Mouse (Mus musculus) ES-Bruce4 (cell line): ENCODE measurements around the gene Svs5. TPM values are rescaled to one million over a fixed set of nuclear protein-coding genes. Genes with fewer than 3 reads are reported as not detected.

Experiments
- H3K27ac ChIP-seq: 2 replicates; pipeline ENCODE4 v1.5.1; 2012; ENCODE audit warnings: low read length, inconsistent platforms; ENCODE audit not compliant: insufficient read depth
- H3K27me3 ChIP-seq: 2 replicates; pipeline ENCODE4 v1.6.1; 2012; ENCODE audit warnings: mild to moderate bottlenecking, low read length, inconsistent platforms; ENCODE audit not compliant: control insufficient read depth, poor library complexity, insufficient read depth, severe bottlenecking
- H3K36me3 ChIP-seq: 2 replicates; pipeline ENCODE4 v1.6.1; 2012; ENCODE audit warnings: inconsistent platforms, mild to moderate bottlenecking, low read length, moderate library complexity; ENCODE audit not compliant: control insufficient read depth, poor library complexity, insufficient read depth, severe bottlenecking
- H3K4me1 ChIP-seq: one replicate; pipeline ENCODE4 v1.8.1; 2011; ENCODE audit warnings: low read length; ENCODE audit not compliant: control insufficient read depth, insufficient read depth
- H3K4me3 ChIP-seq: 2 replicates; pipeline ENCODE4 v1.5.1; 2011; ENCODE audit warnings: low read depth, mild to moderate bottlenecking, low read length
- H3K9ac ChIP-seq: 2 replicates; pipeline ENCODE4 v1.6.1; 2012; ENCODE audit warnings: low read depth, mild to moderate bottlenecking, inconsistent platforms; ENCODE audit not compliant: poor library complexity, severe bottlenecking
- H3K9me3 ChIP-seq: replicated peaks from 2 replicates; pipeline ENCODE4 v1.6.1; 2012; ENCODE audit warnings: mild to moderate bottlenecking, low read length, inconsistent platforms; ENCODE audit not compliant: control insufficient read depth, poor library complexity, insufficient read depth, severe bottlenecking
- CTCF ChIP-seq: IDR thresholded peaks from one replicate; pipeline ENCODE4 v1.8.1; 2011; ENCODE audit warnings: low read depth, low read length
- EP300 ChIP-seq: IDR thresholded peaks from 2 replicates; pipeline ENCODE4 v1.6.1; 2011; ENCODE audit warnings: low read depth, low read length; ENCODE audit not compliant: insufficient read depth
- POLR2A ChIP-seq: IDR thresholded peaks from one replicate; pipeline ENCODE4 v1.8.1; 2011; ENCODE audit warnings: low read length; ENCODE audit not compliant: insufficient read depth
- polyA plus RNA-seq: library from polyadenylated mRNA; stranded (reverse); fragments of >200 nt; gene quantifications from 2 replicates; pipeline ENCODE4 v1.2.4, GENCODE M21; 2011; ENCODE audit warnings: low read depth; ENCODE audit not compliant: missing spikeins, insufficient read depth, insufficient read length

The Svs5 gene
- polyA plus RNA-seq, 1 experiment, result not detected

DNA sequence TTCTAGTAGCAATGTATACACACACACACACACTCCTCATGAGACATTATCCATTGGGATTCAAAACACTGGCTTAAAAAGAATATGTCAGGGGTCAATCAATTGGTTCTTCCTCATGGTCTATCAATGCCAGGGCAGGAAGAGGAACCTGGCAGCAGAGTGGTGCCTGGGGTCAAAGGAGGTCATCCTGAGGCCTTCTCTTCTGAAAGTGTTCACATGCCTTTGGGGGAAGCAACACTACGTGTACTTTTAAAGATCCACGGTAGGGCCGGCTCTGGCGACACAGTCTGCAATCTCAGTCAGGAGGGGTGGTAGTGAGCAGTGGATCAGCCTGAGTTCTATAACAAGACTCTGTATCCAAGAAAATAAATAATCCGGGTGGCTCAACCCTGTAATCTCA, 27.1 kb downstream of the Svs5 start:
- H3K36me3 ChIP-seq, result no peaks in the 10 kb centered on the region
- no peak overlapping the region for H3K9ac ChIP-seq
- TF ChIP-seq POLR2A, result no peak
- no peak for TF ChIP-seq EP300
- TF ChIP-seq CTCF, result no peak
- H3K27me3 ChIP-seq, result no peaks in the 10 kb centered on the region; the same call in 1 of the 2 replicates
- H3K9me3 ChIP-seq, result no peaks in the 10 kb centered on the region
- H3K27ac ChIP-seq, result no peak overlapping the region
- H3K4me1 ChIP-seq, result no peaks in the 10 kb centered on the region
- H3K4me3 ChIP-seq, result no peak overlapping the region

DNA sequence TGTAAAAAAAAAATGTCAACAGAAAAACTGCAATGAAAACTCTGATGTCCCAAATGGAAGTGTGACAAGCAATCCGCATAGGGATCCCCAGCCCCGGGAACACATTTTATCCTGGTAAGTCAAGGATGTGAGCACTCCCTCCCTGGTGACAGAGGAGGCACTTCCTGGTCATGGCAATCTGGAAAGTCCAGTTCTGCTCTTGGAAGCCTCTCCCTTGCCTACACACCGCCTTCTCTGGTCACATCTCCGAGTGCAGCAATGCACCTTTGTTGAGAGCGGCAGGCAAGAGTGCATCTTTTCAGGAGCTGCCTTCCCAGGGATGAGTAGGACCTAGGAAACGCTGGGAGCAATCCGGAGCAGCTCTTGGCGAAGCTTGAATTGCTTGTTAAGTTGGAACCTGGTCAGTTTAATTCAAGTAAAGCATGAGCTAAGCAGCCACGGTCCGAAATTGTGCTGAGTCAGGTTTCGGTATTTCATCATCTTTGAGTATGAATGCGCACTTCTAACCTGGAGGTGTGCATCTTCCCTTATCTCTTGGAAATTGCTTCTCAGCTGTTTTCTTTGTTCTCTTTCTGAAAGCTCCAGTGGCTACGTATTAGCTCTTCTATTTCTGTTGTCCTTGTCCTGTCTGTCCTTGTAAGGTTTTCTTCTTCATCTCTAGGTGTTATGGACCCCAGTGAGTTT, 28.6 kb downstream of the Svs5 start:
- Histone ChIP-seq H3K4me3 (no peak overlapping the region), H3K9me3 (no peaks in the 10 kb centered on the region), H3K36me3 (no peaks in the 10 kb centered on the region), H3K27ac (no peak overlapping the region), H3K4me1 (no peaks in the 10 kb centered on the region), H3K9ac (no peak overlapping the region), H3K27me3 (no peaks in the 10 kb centered on the region; the same call in 1 of the 2 replicates)
- TF ChIP-seq EP300 (no peak), POLR2A (no peak), CTCF (no peak)

DNA sequence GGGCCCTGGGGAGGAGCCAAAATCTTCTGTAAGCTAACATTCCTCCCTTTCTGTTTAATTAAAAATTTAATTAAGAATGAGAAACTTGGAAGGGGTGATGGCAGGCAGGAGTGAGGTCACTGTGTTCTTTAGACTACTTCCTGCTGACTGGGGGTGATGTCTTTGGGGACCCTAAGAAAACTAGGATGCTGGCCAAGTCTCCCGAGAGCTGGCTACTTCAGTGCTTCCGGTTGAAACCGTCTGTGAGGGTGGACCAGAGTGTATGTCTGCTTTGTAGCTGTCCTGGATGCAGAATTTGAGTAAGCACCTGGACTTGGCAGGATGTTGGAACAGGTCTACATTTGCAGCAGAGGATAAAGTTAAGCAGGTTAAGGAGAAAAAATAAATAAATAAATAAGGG, 34.4 kb downstream of the Svs5 start:
- Histone ChIP-seq H3K27ac (no peak overlapping the region), H3K4me1 (no peaks in the 10 kb centered on the region), H3K9ac (no peak overlapping the region), H3K36me3 (no peaks in the 10 kb centered on the region), H3K4me3 (no peak overlapping the region), H3K9me3 (no peaks in the 10 kb centered on the region), H3K27me3 (no peaks in the 10 kb centered on the region)
- no peak for TF ChIP-seq POLR2A
- TF ChIP-seq CTCF, result no peak
- TF ChIP-seq EP300, result no peak

DNA sequence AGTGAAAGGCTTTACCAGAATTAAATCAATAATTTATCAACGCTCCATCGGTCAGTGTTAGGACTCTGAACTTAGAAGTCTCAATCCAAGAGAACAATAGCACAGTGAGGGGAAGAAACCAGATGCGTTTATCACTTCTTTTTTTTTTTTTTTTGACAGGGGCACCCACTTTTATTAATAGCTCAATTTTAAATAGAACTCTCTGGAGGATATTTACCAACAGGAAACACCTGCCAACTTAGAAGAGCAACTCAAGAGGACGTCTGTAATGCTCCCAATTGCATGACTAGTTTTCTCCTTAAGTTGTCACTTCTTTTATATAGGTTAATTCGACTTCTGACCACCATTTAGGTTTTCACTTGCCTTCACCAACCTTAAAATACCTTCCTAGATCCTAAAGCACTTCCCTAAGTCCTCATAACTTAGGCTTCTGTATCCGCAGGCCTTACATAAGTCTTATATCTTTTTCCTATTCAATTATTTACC, 36.1 kb downstream of the Svs5 start:
- Histone ChIP-seq H3K36me3 (no peaks in the 10 kb centered on the region), H3K27me3 (no peaks in the 10 kb centered on the region), H3K9ac (no peak overlapping the region)

DNA sequence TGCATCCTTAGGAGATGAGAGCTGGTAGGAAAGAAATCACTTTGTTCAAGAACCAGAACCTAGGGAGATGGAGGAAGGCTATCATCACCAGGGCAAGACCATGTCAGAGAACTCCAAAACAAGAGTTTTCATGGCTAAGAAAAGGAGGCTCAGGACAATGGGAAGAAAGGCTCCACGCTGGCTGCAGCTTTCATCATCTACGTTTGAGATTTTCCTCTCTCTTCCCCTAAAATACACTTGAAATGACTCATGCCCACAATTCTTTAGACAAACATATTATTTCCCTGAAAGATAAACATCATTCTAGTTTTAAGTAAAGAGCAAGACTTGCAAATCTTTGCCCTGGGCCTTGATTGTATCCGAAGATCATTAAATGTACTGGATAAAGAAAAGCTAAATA, 38.8 kb downstream of the Svs5 start:
- H3K9me3 ChIP-seq, result no peaks in the 10 kb centered on the region
- TF ChIP-seq CTCF (no peak), POLR2A (no peak), EP300 (no peak)
- no peaks in the 10 kb centered on the region for H3K27me3 ChIP-seq
- no peaks in the 10 kb centered on the region for H3K36me3 ChIP-seq
- H3K4me3 ChIP-seq, result no peak overlapping the region
- no peaks in the 10 kb centered on the region for H3K4me1 ChIP-seq
- H3K27ac ChIP-seq, result no peak overlapping the region
- H3K9ac ChIP-seq, result no peak overlapping the region

More for the DNA sequence above, 36.1 kb downstream of the Svs5 start:
- no peaks in the 10 kb centered on the region for H3K4me1 ChIP-seq
- no peak overlapping the region for H3K27ac ChIP-seq
- H3K4me3 ChIP-seq, result no peak overlapping the region
- no peaks in the 10 kb centered on the region for H3K9me3 ChIP-seq
- TF ChIP-seq POLR2A (no peak), EP300 (no peak), CTCF (no peak)

DNA sequence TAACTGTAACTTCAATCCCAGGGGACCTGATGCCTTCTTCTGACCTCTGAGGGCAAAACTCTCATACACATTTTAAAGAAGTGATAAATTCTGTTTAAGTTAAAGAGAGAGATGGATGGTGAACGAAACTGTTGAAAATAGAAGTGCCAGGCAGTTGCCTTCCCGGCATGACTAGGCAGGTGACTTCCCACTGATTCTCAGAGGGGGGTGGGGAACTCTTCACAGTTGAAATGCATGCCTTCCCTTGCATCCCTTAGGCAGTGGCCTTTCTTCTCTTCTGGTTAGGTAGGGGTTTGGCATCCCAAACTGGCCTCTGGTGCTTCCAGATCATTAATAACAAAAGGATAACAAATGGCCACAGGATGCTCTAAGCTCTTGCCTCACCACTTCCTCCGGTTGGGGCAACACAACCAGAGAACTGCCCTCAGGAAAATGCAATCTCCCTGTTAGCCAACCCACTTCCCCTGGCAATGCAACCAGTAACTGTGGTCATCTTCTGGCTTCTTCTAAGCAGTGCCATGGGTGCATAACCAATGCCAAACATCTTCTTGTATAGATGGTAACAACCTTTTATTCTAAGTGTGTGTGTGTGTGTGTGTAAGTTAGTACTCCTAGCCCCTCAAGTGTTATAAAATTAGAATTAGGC, 40.0 kb downstream of the Svs5 start:
- no peaks in the 10 kb centered on the region for H3K9me3 ChIP-seq
- no peak overlapping the region for H3K9ac ChIP-seq
- H3K27me3 ChIP-seq, result no peaks in the 10 kb centered on the region

More for the DNA sequence above, 40.0 kb downstream of the Svs5 start:
- no peak overlapping the region for H3K27ac ChIP-seq
- H3K4me1 ChIP-seq, result no peaks in the 10 kb centered on the region
- H3K36me3 ChIP-seq, result no peaks in the 10 kb centered on the region
- H3K4me3 ChIP-seq, result no peak overlapping the region
- TF ChIP-seq EP300, result peak; percentile 85; the same call in 1 of the 2 replicates
- TF ChIP-seq CTCF, result no peak
- TF ChIP-seq POLR2A, result no peak
